In the genomic region with DNA sequence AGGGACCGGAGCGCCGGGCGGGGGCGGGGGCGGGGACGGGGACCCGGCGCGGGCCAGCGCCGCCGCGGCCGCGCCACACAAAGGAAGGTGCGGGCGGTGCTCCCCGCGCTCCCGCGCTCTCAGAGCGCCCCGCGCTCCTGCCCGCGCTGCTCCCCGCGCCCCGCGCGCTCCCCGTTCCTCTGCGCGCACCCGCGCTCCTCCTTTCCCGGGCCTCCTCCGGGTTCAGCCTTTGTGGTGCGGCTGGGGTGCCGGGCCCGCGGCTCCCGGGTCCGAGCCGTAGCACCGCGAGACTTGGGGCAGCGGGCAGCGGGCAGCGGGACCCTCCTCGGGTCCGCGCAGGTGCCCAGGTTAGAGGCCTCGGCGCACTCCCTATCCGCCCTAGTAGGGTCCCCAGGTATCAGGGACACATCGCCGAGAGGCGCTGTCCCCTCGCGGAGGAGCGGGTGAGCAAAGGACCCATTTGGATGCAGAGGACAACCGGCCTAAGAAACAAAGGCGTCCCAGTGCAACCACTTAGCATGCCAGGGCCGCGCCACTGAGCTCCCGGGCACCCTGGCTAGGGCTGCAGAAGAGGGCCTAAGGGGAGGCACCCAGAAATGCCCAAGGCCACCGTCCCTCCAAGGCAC, we compare ENCODE assay signal across 9 mouse cellular contexts. TPM values are rescaled to one million over a fixed set of nuclear protein-coding genes. Genes with fewer than 3 reads are reported as not detected.
A peak's percentile ranks its signal among the peaks of the same experiment; 100 is the strongest.
DNase-seq lines count a peak whose midpoint lies in the region; ATAC-seq and TF ChIP-seq lines count a peak whose summit lies in the region.
"Had no signal": no experiment of that assay in that cellular context is flagged by ENCODE, and none has a peak within 500 bp of the region (broad histone marks: within the 10 kb centered on the region; RNA-seq: fewer than 3 reads in every experiment).

A gene (minus strand): TSS at position 281 of the 626 bp plus-strand sequence.

- ATAC-seq in heart, embryonic 16.5 days (replicated peaks; ENCODE audit: extremely low read depth, insufficient read depth, low FRiP score): peak; percentile 47
- no peak for ATAC-seq in liver, embryonic 15.5 days (ENCODE audit: insufficient read depth)

- H3K36me3 ChIP-seq in heart, embryonic 16.5 days (ENCODE audit: control insufficient read depth, insufficient read depth): no peaks in the 10 kb centered on the region
- no peaks in the 10 kb centered on the region for H3K36me3 ChIP-seq in liver, embryonic 15.5 days (replicated peaks)
- H3K36me3 ChIP-seq: G1E had no signal

- H3K4me1 ChIP-seq in lung, adult 2 months (ENCODE audit: control insufficient read depth, insufficient read depth, low read length): no peaks in the 10 kb centered on the region
- peaks cover 8% of the 10 kb centered on the region; the same call in 1 of the 2 replicates for H3K4me1 ChIP-seq in heart, embryonic 16.5 days (ENCODE audit: control insufficient read depth, insufficient read depth, low read length)
- 0 out of 2 replicates have a peak, but pooled peaks cover 2% of the 10 kb centered on the region for H3K4me1 ChIP-seq in liver, embryonic 15.5 days (replicated peaks)

- H3K9me3 ChIP-seq in heart, embryonic 16.5 days (replicated peaks; ENCODE audit: control insufficient read depth, low read length): no peaks in the 10 kb centered on the region
- H3K9me3 ChIP-seq in liver, embryonic 15.5 days (replicated peaks): no peaks in the 10 kb centered on the region
- H3K9me3 ChIP-seq: G1E had no signal

- TF ChIP-seq CTCF in lung, adult 2 months (IDR thresholded peaks at IDR 0.05; ENCODE audit: insufficient read depth, low read length): no peak

- WGBS in lung, adult 2 months: 1% methylated on average over 61 of the region's 69 CpGs
- under 1% methylated on average over 53 of the region's 69 CpGs for WGBS in heart, embryonic 16.5 days
- 2% methylated on average over 68 of the region's 69 CpGs for WGBS in liver, embryonic 15.5 days (ENCODE audit: insufficient replicate concordance)

- no peak within 1 kb of the TSS for H3K27ac ChIP-seq in heart, embryonic 16.5 days (ENCODE audit: low read length)
- no peak within 1 kb of the TSS for H3K27ac ChIP-seq in liver, embryonic 15.5 days (replicated peaks)

- no peak for TF ChIP-seq POLR2A in lung, adult 2 months (IDR thresholded peaks at IDR 0.05; ENCODE audit: borderline replicate concordance, extremely low read depth, low read depth, low read length)

- peak within 1 kb of the TSS; percentile 82 for H3K4me2 ChIP-seq in heart, embryonic 16.5 days (ENCODE audit: low read depth, low read length)
- H3K4me2 ChIP-seq in liver, embryonic 15.5 days: peak within 1 kb of the TSS; percentile 57

- peak within 1 kb of the TSS; percentile 62 for H3K9ac ChIP-seq in heart, embryonic 16.5 days (ENCODE audit: low read length)
- H3K9ac ChIP-seq in liver, embryonic 15.5 days: no peak within 1 kb of the TSS

- H3K4me3 ChIP-seq in lung, adult 2 months (replicated peaks; ENCODE audit: extremely low read depth, low read depth, low read length): no peak within 1 kb of the TSS
- H3K4me3 ChIP-seq in heart, embryonic 16.5 days (ENCODE audit: low read length): peak within 1 kb of the TSS; percentile 61
- peak within 1 kb of the TSS; percentile 42 for H3K4me3 ChIP-seq in liver, embryonic 15.5 days (replicated peaks)

- DNase-seq in lung, adult 2 months: peak; percentile 4
- DNase-seq in lung, postnatal 36 days: no peak
- peak; percentile 61 for DNase-seq in embryo, embryonic 10 days (ENCODE audit: low spot score)
- peak; percentile 67 to 80 for DNase-seq in kidney, postnatal 4 days
- DNase-seq in retina, postnatal 1 day: peak; percentile 83
- DNase-seq in thymus, postnatal 25 days: no peak

- peaks cover 34% of the 10 kb centered on the region for H3K27me3 ChIP-seq in heart, embryonic 16.5 days (ENCODE audit: control insufficient read depth, insufficient read depth, low read length)
- peaks cover 36% of the 10 kb centered on the region for H3K27me3 ChIP-seq in liver, embryonic 15.5 days

RNA-seq across cellular contexts. Expression of the gene that starts here (rescaled TPM):
- 0.43 and 0.81 TPM in 2 replicates for polyA plus RNA-seq in lung, adult 2 months (2012; rRNA removed)
- 1.2 and 2.5 TPM in 2 replicates for polyA plus RNA-seq in heart, embryonic 16.5 days (2015; fragmentation: Nextera tagmentation; extraction: Ambion mirVana)
- 0.15 and 0.16 TPM in 2 replicates for polyA plus RNA-seq in liver, embryonic 15.5 days (2015; fragmentation: Nextera tagmentation; extraction: Ambion mirVana)
- polyA plus RNA-seq: G1E had no signal

Comparison
In these comparisons a context has a peak if more than half of its experiments do, and no peak if none do; other contexts are left out.
1. Peak in DNase-seq in lung, adult 2 months; RNA of the gene not detected or under 1 TPM.
2. DNase-seq: peak in embryo, embryonic 10 days (single experiment), kidney, postnatal 4 days (2 of 2) and retina, postnatal 1 day (single experiment); none in lung, postnatal 36 days (single experiment) and thymus, postnatal 25 days (single experiment).